Mouse (Mus musculus): Measurements from ENCODE around the gene Spon1. TPM values are rescaled to one million over a fixed set of nuclear protein-coding genes. Genes with fewer than 3 reads are reported as not detected.

Gene Spon1
- polyA plus RNA-seq, 1 experiment from 2014 or later: 10.5 TPM

DNA sequence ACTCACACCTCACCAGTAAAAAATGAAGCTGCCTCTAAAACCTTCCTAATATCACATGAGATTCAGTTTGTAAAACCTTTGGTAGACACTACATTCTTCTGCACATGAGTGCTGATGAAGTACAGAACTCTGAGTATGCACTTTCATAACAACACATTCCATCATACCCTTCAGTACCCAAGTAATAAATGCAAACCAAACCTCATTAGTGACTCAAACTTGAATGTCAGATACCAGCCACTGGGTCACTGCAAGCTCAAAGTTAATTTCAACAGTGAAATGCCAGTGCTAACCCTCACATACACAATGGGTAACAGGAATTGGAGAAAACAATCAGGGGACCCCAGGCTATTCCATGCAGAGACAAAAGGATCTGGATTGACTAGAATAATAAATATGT lies 203.4 kb downstream of the Spon1 start:
- no peaks in the 10 kb centered on the region for H3K9me3 ChIP-seq
- no peaks in the 10 kb centered on the region for H3K27me3 ChIP-seq
- H3K9ac ChIP-seq: no peak overlapping the region
- no peaks in the 10 kb centered on the region for H3K4me1 ChIP-seq
- H3K27ac ChIP-seq: no peak overlapping the region
- H3K4me2 ChIP-seq: no peak overlapping the region
- H3K36me3 ChIP-seq: no peaks in the 10 kb centered on the region
- no peak for ATAC-seq (ENCODE audit: borderline replicate concordance, extremely low read depth, low FRiP score, low TSS enrichment)
- H3K4me3 ChIP-seq: no peak overlapping the region

DNA sequence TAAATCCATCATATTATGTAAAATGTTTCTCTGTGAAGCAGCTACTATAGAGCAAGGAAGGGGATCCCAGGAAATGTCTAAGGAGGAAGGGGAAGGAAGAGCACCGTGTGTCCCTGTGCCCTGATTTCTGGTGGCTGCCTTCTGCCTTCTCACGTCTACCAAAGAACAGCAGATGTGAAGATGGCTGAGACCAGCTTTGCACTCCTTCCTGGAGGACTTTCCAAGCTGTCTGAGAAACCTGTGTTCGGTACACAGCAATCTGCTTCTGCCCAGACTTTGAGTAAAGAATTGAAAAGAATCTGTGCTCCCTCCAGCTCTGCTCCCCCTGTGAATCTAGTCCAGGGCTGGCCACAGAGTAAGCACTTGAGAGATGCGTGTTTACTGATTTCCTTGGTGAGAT lies 206.7 kb downstream of the Spon1 start:
- 63% methylated on average over 4 of the region's 4 CpGs for WGBS
- Histone ChIP-seq H3K27me3 (no peaks in the 10 kb centered on the region), H3K4me2 (no peak overlapping the region), H3K27ac (no peak overlapping the region), H3K4me3 (no peak overlapping the region), H3K9me3 (no peaks in the 10 kb centered on the region), H3K4me1 (no peaks in the 10 kb centered on the region), H3K9ac (no peak overlapping the region), H3K36me3 (no peaks in the 10 kb centered on the region)
- ATAC-seq (ENCODE audit: borderline replicate concordance, extremely low read depth, low FRiP score, low TSS enrichment): no peak

DNA sequence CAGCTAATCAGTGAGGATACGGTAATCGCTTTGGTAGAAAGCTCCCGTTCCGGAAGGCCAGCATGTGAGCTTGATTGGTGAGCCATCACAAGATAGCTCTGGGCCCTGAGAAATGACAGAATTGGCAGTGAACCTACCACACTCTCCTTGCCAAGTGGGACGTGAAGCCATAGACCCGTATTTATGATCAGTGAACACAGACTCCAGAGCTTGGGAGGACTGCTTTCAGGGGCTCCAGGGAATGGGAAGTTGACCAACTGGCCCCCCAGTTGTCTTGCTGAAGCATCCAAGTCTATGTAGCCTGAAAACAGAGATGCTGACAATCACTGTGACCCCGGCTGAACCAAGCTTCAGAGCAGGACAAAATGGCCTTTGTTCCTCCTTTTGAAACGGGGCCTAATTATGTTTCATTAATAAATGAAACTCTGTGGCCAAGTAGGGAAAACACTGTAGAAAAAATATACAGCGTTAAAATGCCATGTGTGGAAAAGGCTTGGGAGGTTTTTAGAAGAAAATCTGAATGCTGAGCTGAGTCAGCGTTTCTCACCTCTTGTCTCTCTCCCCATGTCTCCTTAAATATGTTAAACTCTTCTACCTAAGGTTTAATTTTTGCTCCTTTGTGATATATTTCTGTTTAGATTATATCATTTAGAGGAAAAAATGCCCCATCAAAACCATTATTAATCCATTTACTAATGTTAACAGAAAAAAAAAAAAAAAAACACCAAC lies 220.8 kb downstream of the Spon1 start:
- Histone ChIP-seq H3K9me3 (no peaks in the 10 kb centered on the region), H3K27me3 (no peaks in the 10 kb centered on the region), H3K36me3 (no peaks in the 10 kb centered on the region), H3K9ac (no peak overlapping the region), H3K4me2 (no peak overlapping the region), H3K27ac (no peak overlapping the region), H3K4me1 (no peaks in the 10 kb centered on the region), H3K4me3 (no peak overlapping the region)
- ATAC-seq (ENCODE audit: borderline replicate concordance, extremely low read depth, low FRiP score, low TSS enrichment): no peak
- WGBS: 76% methylated on average over 10 of the region's 10 CpGs

DNA sequence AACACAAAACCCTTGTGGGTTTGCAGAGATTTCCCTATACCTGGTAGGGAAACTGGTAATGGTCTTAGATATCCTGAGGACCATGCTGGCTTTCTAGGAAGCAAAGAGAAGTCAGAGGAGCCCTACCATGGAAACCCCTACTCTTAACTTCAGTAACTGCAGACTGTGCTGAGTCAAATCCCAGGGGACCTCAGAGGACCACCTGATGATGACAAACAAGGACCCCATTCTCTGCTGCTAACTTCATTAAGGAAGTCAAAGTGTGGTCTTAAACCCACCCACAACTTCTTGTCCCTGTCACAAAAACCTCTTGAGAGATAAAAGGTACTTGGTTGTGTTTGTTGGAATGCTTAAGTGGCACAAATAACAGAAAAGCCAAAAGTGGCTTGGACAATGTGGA lies 222.4 kb downstream of the Spon1 start:
- Histone ChIP-seq H3K36me3 (no peaks in the 10 kb centered on the region), H3K4me3 (no peak overlapping the region), H3K27ac (no peak overlapping the region), H3K9ac (no peak overlapping the region), H3K4me1 (no peaks in the 10 kb centered on the region), H3K27me3 (no peaks in the 10 kb centered on the region), H3K9me3 (no peaks in the 10 kb centered on the region), H3K4me2 (no peak overlapping the region)
- no peak for ATAC-seq (ENCODE audit: borderline replicate concordance, extremely low read depth, low FRiP score, low TSS enrichment)

DNA sequence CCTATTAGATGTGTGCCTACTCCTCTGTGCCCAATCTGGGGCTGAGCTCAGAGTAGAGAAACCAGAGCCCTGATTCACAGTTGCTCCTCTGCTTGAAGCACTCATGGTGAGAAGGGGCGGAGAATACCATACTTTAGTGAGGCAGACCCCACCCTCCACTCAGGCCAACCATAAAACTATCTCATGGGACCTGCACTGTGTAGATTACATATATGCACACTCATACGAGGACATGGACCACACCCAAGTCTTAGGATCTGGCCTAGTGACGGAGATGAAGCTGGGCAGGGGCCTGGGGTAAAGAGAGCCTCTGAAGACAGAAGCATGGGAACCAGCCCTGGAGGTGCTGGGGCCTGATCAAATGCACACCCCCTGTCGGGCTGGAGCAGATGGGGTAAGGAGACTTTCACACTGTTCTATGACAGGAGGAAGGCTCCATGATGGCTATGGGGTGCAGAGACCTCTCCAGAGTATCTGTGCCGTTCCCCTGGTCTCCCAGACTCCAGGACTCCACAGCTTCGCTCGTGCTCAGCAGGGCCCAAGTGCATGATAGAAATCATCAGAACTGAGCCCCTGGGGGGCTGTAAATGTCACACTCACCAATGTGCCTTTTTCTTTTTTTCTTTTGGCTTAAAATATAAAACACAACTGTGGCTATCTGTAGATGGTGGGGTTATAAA lies 232.0 kb downstream of the Spon1 start:
- Histone ChIP-seq H3K36me3 (no peaks in the 10 kb centered on the region), H3K4me3 (no peak overlapping the region), H3K27ac (no peak overlapping the region), H3K27me3 (no peaks in the 10 kb centered on the region), H3K4me2 (no peak overlapping the region), H3K9me3 (no peaks in the 10 kb centered on the region), H3K9ac (no peak overlapping the region), H3K4me1 (no peaks in the 10 kb centered on the region)
- no peak for ATAC-seq (ENCODE audit: borderline replicate concordance, extremely low read depth, low FRiP score, low TSS enrichment)
- WGBS: 63% methylated on average over 7 of the region's 7 CpGs

DNA sequence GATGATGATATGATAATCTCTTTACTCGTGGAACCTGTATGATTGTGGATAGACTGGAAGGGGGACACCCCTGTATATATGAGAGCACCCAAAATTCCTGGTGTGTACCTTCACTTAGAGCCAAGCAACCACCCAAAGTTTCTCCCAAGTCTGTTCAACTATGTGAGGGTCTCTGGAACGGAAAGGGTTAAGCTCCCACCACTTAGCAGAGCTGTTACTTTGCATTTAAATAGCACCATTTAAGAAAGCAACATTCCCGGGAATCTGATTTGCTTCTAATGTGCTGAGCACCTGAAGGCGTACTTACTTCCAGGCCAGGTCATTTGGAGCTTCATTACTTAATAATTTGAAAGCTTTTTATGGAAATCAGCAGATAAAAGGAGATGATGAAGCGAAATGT lies 238.4 kb downstream of the Spon1 start:
- Histone ChIP-seq H3K36me3 (no peaks in the 10 kb centered on the region), H3K4me2 (no peak overlapping the region), H3K4me3 (no peak overlapping the region), H3K9ac (no peak overlapping the region), H3K4me1 (no peaks in the 10 kb centered on the region), H3K9me3 (no peaks in the 10 kb centered on the region), H3K27ac (no peak overlapping the region), H3K27me3 (no peaks in the 10 kb centered on the region)
- ATAC-seq (ENCODE audit: borderline replicate concordance, extremely low read depth, low FRiP score, low TSS enrichment): no peak
- 21% methylated on average over 5 of the region's 5 CpGs for WGBS

DNA sequence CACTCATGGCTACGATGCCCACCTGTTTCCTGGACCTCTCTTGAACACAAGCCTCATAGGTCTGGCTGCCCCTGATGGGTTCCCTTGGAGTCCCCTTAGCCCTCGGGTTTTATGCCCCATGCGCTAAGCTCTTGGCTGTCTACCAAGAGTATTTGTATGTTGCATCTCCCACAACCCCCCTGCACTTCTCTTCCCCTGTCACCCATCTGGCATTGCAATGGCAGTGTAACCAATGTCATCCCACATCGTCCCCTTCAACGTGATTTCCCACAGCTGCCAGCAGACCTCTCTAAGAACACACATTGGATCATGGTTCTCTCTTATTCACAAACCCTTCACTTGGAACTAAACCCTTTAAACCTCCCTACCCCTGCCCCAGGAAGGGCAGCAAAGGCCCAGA lies 239.7 kb downstream of the Spon1 start:
- H3K27me3 ChIP-seq: no peaks in the 10 kb centered on the region
- ATAC-seq (ENCODE audit: borderline replicate concordance, extremely low read depth, low FRiP score, low TSS enrichment): no peak
- no peak overlapping the region for H3K4me3 ChIP-seq
- H3K27ac ChIP-seq: no peak overlapping the region
- H3K4me2 ChIP-seq: no peak overlapping the region
- WGBS: 68% methylated on average over 5 of the region's 5 CpGs
- H3K4me1 ChIP-seq: no peaks in the 10 kb centered on the region
- H3K9ac ChIP-seq: no peak overlapping the region
- H3K36me3 ChIP-seq: no peaks in the 10 kb centered on the region
- no peaks in the 10 kb centered on the region for H3K9me3 ChIP-seq

DNA sequence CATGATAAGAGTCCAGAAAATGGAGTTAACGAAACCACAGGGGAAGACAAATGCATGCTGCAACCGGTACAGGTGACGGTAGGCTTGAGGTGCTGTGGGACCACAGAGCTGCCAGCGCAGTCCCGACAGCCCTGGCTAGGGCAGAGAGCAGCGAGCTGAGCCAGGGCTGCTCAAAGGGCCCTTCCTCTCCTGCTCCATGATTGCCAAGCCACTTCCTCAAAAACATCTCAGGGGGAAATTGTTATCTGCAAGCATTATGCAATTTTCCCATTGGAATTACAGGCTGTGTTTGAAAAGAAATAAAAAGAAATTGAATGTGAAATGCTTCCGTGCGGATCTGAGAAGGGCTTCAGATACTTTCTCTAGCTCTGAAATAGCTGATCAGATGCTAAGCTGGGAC lies 240.7 kb downstream of the Spon1 start:
- WGBS: 75% methylated on average over 8 of the region's 8 CpGs
- no peak for ATAC-seq (ENCODE audit: borderline replicate concordance, extremely low read depth, low FRiP score, low TSS enrichment)

DNA sequence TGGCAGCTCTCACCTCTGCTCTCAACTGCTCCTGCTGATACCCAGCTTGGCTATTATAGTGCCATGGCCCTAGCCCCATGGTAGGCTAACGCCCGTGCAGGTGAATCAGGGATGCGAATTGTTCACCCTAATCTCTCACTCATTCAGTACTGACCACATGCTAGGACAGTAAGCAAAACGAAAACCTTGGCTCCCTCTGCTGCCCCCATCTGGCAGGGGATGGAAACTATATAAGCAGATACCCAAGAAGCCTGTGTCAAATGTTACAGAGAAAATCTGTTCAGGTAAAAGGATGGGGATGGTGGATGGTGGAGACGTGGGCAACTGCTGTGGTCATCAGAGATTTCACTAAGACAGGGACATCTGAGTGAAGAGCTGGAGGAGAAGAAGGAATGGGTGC lies 241.8 kb downstream of the Spon1 start:
- no peaks in the 10 kb centered on the region for H3K9me3 ChIP-seq
- 59% methylated on average over 5 of the region's 5 CpGs for WGBS
- no peaks in the 10 kb centered on the region for H3K36me3 ChIP-seq
- H3K4me1 ChIP-seq: no peaks in the 10 kb centered on the region
- H3K4me3 ChIP-seq: no peak overlapping the region
- no peak overlapping the region for H3K9ac ChIP-seq
- no peak overlapping the region for H3K4me2 ChIP-seq
- no peak for ATAC-seq (ENCODE audit: borderline replicate concordance, extremely low read depth, low FRiP score, low TSS enrichment)
- H3K27me3 ChIP-seq: no peaks in the 10 kb centered on the region
- no peak overlapping the region for H3K27ac ChIP-seq

More for the DNA sequence above, 240.7 kb downstream of the Spon1 start:
- Histone ChIP-seq H3K9ac (no peak overlapping the region), H3K4me2 (no peak overlapping the region), H3K27me3 (no peaks in the 10 kb centered on the region), H3K4me3 (no peak overlapping the region), H3K27ac (no peak overlapping the region), H3K4me1 (no peaks in the 10 kb centered on the region), H3K36me3 (no peaks in the 10 kb centered on the region), H3K9me3 (no peaks in the 10 kb centered on the region)

DNA sequence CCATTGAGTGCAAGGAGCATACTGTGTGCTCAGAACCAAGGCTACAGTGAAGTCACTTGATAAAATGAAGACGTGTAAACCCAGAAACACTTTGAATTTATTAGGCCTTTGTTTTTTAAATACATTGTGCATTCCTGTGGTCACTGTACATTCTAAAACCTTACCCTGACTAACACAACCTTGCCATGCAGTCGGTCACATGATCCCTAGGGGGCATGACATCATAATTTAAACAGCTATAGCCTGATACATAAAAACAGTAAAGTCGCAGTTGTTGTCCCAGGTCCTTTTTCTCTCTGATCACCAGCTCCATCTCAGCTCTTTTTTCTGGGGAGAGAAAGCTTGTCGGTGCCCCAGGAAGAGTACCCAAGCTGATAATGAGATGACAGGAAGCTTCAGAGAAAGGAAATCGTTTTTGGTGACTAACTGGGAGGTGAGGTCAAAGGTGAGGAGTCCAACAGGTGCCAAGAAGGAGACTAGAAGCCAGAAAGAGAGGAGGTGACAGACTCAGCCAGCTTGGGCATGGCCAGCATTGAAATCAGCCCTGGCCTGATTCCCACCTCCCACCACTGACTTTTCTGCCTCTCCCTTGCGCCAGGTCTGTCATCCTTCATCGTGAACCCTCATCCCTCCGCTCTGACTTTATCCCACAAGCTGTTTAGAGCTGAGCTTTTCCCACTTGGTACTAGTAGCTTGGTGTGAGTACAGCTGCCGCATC lies 246.1 kb downstream of the Spon1 start:
- H3K36me3 ChIP-seq: no peaks in the 10 kb centered on the region
- H3K9me3 ChIP-seq: no peaks in the 10 kb centered on the region
- no peak overlapping the region for H3K4me2 ChIP-seq
- no peak for ATAC-seq (ENCODE audit: borderline replicate concordance, extremely low read depth, low FRiP score, low TSS enrichment)
- H3K9ac ChIP-seq: no peak overlapping the region
- H3K4me3 ChIP-seq: no peak overlapping the region
- WGBS: 51% methylated on average over 9 of the region's 9 CpGs
- H3K27me3 ChIP-seq: no peaks in the 10 kb centered on the region
- H3K27ac ChIP-seq: no peak overlapping the region
- no peaks in the 10 kb centered on the region for H3K4me1 ChIP-seq

DNA sequence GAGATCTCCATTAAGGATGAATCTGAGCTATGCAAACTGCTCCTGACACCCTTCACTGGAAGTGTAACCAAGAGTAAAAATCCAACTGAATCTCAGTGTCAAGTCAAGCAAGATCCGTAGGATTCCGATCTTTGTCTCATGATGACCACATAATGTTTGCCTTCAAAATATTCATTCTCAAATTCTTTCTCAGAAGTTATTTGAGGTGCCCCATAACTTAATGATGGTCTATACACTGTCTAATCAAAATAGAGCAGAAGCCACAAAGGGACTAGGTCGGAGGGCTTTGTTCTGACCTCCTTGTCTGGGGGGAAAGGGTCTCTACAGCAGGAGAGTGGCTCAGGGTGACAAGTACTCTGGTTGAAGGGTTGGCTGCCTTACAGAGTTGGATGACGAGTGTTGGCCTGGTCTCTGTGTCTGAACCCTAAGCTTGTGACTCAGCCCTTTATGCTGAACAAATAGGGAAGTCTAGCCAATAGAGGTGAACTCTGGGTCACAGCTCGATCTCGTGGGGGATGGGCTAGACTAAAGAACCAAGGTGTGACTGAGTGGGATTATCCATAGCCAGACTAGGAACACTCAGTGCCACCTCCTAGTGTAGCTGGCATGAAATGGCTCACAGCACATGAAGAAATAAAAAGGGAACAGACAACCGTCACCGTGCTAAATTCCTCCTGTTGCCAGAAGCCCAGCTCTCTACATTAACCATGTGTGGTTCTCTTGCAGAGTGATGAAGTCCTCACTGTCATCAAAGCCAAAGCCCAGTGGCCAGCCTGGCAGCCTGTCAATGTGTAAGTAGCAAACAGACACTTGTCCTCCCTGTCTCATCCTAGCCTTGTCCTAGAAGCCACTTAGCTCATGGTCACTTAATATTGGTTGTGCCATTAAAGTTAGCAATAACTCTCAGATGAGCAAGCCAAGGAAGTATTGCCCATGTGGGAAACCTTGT lies 250.5 kb downstream of the Spon1 start:
- H3K27ac ChIP-seq: no peak overlapping the region
- no peaks in the 10 kb centered on the region for H3K9me3 ChIP-seq
- WGBS: 62% methylated on average over 8 of the region's 8 CpGs
- H3K27me3 ChIP-seq: no peaks in the 10 kb centered on the region
- ATAC-seq (ENCODE audit: borderline replicate concordance, extremely low read depth, low FRiP score, low TSS enrichment): no peak
- no peaks in the 10 kb centered on the region for H3K36me3 ChIP-seq
- 0 out of 2 replicates have a peak, but pooled peaks cover 2% of the 10 kb centered on the region for H3K4me1 ChIP-seq
- no peak overlapping the region for H3K4me2 ChIP-seq
- H3K9ac ChIP-seq: no peak overlapping the region
- H3K4me3 ChIP-seq: no peak overlapping the region
